Mouse (Mus musculus) ES-CJ7 (cell line): Measurements from ENCODE around the gene Pde2a.
A peak's percentile ranks its signal among the peaks of the same experiment; 100 is the strongest.

Source experiments
- DNase-seq: peaks from one replicate; pipeline ENCODE4 v3.0.0; 2011; ENCODE audit warnings: low read depth, low spot score

Gene Pde2a

GRCm38 (mm10) chr7:101401510-101401909 is 20.0 kb upstream of the Pde2a start:
- DNase-seq, result no peak

- no peak for DNase-seq
Measured at GRCm38 (mm10) chr7:101403831-101404230, 17.7 kb upstream of the Pde2a start.

GRCm38 (mm10) chr7:101410267-101410936 is 11.1 kb upstream of the Pde2a start, which contains the start of gene Gm45837:
Gene Gm45837, plus strand, starts transcription at chr7:101410886.
- no peak for DNase-seq

DNA sequence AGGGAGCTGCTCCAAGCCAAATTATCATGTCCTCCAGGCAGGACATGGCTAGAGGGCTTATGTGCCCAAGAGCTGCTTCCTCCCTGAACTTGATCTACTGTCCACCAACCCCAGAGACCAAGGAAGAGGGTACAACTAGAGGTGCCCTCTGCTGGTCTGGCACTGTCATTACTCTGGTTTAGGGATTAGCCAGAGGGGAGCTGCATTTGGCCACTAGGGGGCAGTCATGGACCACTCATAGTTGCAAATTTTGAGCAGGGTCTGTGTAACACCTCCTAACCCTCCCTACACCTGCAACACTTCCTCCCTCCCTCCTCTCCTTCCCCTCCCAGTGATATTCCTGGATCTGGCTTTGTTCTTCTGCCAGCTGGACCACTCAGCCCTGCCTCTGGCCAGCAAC is 8.7 kb upstream of the Pde2a start:
- peak; percentile 85 for DNase-seq

GRCm38 (mm10) chr7:101414209-101414608 is 7.3 kb upstream of the Pde2a start:
- DNase-seq, result no peak

- DNase-seq, result peak; percentile 23
Measured at GRCm38 (mm10) chr7:101414661-101415511, 6.6 kb upstream of the Pde2a start.

DNA sequence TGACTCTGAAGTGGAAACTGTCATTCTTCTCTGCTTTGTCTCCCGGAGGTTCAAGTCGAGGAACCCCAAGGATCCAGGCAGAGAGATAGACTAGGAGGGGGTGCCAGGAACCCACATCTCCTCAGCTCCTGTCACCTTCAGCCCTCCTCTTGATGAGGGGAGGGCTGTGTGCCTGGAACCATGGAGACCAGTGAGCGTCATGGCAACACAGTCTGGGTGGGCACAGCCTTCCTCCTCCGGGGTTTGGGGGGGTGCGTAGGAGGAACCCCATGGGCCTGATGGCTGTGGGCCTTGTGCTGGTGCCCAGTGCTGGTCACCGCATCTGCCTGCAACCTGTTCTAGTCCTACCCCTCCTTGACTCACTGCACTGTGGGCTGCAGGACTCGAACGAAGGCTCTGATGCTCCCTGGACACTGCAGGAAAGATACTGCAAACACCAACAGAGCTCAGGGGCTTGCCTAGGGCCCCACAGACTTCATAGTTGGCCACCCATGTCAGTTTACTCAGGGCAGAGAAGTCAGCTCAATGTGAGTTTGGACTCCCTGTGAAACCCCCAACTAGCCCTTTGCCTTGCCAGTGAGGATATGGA is 5.9 kb upstream of the Pde2a start:
- no peak for DNase-seq

DNA sequence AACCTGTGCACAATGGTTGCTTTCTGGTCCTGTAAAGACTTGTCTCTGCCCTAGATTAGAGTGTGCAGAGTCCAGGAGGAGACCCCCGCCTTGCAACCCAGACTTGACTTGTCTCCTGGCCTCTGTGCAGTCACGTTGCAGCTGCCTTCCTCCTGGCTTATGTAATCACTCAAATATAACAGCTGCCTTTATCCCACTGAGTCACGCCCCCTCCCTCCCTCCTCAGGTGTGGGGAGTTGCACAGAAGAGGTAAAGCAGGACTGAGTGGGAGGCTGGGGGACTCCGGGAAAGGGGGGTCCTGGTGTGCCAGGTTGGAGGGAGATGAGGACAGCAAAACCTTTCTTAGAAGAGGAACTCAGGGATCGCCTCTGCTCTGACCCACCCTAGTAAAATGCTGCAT is 5.1 kb upstream of the Pde2a start:
- no peak for DNase-seq

DNA sequence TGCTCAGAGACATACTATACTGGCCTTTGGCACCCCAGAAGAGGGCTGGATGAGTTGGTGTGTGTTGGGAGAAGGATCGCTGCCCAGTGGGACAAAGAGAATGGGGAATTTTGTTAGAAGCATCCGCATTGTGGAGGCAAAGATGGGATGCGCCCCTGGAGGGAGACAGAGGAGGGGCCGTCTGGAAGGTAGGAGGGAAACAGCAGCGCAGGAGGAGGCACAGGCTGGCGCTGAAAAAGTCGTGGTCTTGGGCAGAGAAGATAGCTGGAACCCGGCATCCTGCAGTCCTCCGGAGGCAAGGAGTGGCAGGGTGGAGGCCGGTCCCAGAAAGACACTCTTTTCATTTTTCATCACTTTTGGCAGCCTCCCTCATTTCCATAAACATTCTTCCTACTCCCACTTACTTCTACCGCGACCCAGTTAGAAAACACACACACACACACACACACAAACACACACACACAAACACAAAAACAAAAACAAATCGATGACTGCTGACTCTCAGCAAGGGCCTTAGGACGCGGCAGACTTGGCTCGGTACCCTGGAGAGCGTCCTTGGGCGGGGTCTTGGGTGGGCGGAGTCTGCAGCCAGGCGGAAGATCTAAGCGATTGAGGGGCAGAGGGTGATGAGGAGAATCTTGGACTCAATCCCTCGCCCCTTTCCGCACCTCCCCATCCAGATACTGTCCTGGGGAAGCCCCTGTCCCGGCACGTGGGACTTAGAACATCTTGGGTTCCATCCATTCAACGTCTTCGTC is 2.3 kb upstream of the Pde2a start:
- peak; percentile 57 for DNase-seq

- peak; percentile 30 for DNase-seq
Measured at GRCm38 (mm10) chr7:101422069-101422468, 578 bp downstream of the Pde2a start.

DNA sequence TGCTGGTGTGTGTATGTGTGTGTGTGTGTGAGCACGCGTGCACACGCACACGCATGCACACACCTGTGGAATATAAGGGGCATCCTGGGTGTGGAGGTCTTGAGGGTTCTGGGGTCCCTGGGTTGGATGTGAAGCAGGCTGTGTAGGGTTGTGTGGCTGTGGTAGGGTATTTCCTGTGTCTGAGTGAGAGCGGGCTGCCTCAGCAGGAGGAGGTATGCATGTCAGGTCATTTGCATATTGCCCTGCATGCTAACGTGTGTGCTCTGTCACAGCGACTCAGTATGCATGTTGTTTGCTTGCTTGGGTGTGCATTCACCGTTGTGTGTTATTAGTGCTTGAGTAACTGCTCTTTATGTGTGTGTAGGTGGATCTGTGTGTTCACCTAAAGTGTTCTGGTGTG is 1.2 kb downstream of the Pde2a start:
- DNase-seq, result no peak

DNA sequence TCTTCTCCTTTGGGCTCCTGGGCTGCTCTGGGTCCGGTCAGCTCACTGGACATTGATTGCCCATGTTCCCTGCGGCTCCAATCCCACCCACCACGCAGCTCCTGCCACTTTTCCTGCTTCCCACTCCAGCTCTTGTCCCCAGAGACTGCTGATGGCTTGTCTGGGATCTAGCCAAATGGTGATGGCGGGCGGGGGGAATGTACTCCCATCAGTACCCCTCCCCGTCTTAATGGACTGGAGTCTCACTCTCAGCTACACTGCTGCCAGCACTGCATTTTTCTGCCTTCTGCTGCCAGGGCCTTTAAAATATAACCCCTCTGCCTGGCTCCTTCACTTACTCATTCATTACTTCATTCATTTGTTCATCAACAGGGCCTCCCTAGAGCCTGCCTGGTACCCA is 2.5 kb downstream of the Pde2a start:
- DNase-seq, result no peak

DNA sequence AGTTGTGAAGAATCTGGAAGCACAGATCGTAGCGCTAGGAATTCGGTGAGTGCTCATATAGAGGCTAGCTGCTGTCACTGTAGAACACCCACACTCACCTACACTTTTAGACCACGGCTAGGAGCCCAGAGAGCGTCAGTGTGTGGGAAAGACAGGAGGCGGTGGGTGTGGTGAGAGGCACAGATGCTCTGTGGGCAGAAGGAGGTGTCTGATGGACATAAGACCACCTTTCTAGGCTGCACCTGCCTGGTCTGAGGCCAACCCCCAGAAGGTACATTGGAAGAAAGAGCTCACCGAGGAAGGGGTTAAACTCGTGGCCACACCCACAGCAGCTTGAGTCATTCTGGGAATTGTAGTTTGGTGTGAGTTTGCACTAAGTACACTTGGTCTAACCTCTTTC is 5.2 kb downstream of the Pde2a start:
- no peak for DNase-seq

GRCm38 (mm10) chr7:101427736-101428135 is 6.2 kb downstream of the Pde2a start:
- DNase-seq, result peak; percentile 55

DNA sequence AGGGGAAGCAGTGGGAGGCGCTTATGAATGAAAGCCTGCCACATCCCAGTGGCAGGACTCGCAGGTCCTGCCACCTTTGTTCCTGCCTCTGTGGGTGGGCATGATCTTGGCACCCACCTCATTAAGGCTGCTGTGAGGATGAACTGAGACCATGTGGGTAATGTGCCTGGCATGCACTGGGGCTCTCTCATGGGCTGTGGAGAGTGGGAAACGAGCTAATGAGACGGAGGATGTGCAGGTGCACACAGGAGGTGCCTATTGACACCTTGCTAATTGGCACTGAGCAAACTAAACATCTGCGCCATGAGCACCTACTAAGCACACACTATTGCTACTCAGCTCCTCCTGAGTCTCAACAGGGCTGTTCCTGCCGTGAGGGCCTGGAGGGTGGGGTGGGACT is 13.5 kb downstream of the Pde2a start:
- no peak for DNase-seq

DNA sequence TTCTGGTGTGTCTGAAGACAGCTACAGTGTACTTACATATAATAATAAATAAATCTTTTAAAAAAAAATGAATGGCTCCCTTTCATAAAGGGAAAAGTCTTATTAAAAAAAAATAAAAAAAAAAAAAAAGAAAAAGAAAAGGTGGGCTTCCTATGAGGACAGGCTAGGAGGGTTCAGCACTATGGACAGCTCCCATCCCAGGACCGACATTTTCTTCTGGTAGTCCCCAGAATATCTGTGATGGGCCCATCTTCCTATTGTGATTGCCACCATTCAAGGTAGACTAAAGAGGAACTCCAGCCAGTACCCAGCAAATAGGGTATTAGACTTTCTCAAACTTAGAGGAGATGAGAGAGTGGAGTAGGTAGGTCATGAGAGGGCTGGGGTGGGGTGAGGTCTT is 16.4 kb downstream of the Pde2a start:
- peak; percentile 40 for DNase-seq

DNA sequence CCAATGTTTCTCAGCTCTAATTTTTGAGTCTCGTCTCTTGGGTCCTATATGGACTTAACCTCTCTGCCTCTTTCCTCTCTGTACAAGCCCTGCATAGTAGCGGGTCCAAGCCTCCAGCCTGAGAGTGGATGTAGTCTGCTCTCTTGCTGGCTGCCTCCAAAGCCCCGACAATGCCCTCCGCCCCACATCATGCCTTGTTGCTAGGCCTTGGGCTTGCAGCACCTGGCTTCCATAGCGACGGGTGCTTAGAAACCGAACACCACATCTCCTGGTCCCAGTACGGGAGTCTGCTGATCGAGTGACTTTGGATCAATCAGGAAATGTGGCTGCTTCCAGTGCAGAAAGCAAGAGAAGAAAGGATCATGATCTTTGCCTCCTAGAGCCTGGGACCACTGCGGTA is 21.6 kb downstream of the Pde2a start:
- no peak for DNase-seq

GRCm38 (mm10) chr7:101444211-101444610 is 22.7 kb downstream of the Pde2a start:
- no peak for DNase-seq

GRCm38 (mm10) chr7:101449855-101450254 is 28.4 kb downstream of the Pde2a start:
- no peak for DNase-seq

- peak; percentile 85 for DNase-seq
Measured at GRCm38 (mm10) chr7:101450422-101451401, 29.2 kb downstream of the Pde2a start.

GRCm38 (mm10) chr7:101452669-101453068 is 31.2 kb downstream of the Pde2a start:
- DNase-seq, result no peak
